Mouse (Mus musculus): ENCODE results near the gene Aqp3. TPM values are rescaled to one million over a fixed set of nuclear protein-coding genes. Genes with fewer than 3 reads are reported as not detected.

The Aqp3 gene
- polyA plus RNA-seq, 1 experiment from 2014 or later, result 1.6 TPM

- no peak for DNase-seq (ENCODE audit: low spot score, missing footprints)
- 73% methylated on average over 6 of the region's 6 CpGs for WGBS
Observed at GRCm38 (mm10) chr4:41078726-41079125, 19.3 kb downstream of the Aqp3 start.

GRCm38 (mm10) chr4:41074461-41074860, 23.5 kb downstream of the Aqp3 start:
- no peak overlapping the region for H3K4me2 ChIP-seq
- H3K27ac ChIP-seq (ENCODE audit: low read depth, low read length), result no peak overlapping the region
- ATAC-seq (ENCODE audit: low FRiP score) (no peak), DNase-seq (ENCODE audit: low spot score, missing footprints) (no peak)
- no peaks in the 10 kb centered on the region for H3K27me3 ChIP-seq (ENCODE audit: control insufficient read depth, insufficient read depth, low read length)
- H3K4me1 ChIP-seq (ENCODE audit: control insufficient read depth, insufficient read depth, low read length), result no peaks in the 10 kb centered on the region
- H3K36me3 ChIP-seq (ENCODE audit: control insufficient read depth, insufficient read depth, low read length), result no peaks in the 10 kb centered on the region
- no peak overlapping the region for H3K9ac ChIP-seq (ENCODE audit: low read length)
- no peak overlapping the region for H3K4me3 ChIP-seq (ENCODE audit: low read depth, low read length)
- H3K9me3 ChIP-seq (ENCODE audit: control insufficient read depth, low read length), result no peaks in the 10 kb centered on the region
- WGBS, result 84% methylated on average over 6 of the region's 6 CpGs

More at GRCm38 (mm10) chr4:41078726-41079125, 19.3 kb downstream of the Aqp3 start:
- Histone ChIP-seq H3K4me1 (ENCODE audit: control insufficient read depth, insufficient read depth, low read length) (no peaks in the 10 kb centered on the region), H3K9me3 (ENCODE audit: control insufficient read depth, low read length) (no peaks in the 10 kb centered on the region), H3K9ac (ENCODE audit: low read length) (no peak overlapping the region), H3K36me3 (ENCODE audit: control insufficient read depth, insufficient read depth, low read length) (no peaks in the 10 kb centered on the region), H3K4me2 (no peak overlapping the region), H3K27me3 (ENCODE audit: control insufficient read depth, insufficient read depth, low read length) (no peaks in the 10 kb centered on the region), H3K4me3 (ENCODE audit: low read depth, low read length) (no peak overlapping the region), H3K27ac (ENCODE audit: low read depth, low read length) (no peak overlapping the region)
- ATAC-seq (ENCODE audit: low FRiP score), result no peak

- no peak overlapping the region for H3K4me2 ChIP-seq
- H3K36me3 ChIP-seq (ENCODE audit: control insufficient read depth, insufficient read depth, low read length), result no peaks in the 10 kb centered on the region
- H3K9ac ChIP-seq (ENCODE audit: low read length), result no peak overlapping the region
- H3K27me3 ChIP-seq (ENCODE audit: control insufficient read depth, insufficient read depth, low read length), result no peaks in the 10 kb centered on the region
- no peak overlapping the region for H3K27ac ChIP-seq (ENCODE audit: low read depth, low read length)
- 85% methylated on average over 12 of the region's 12 CpGs for WGBS
- no peak overlapping the region for H3K4me3 ChIP-seq (ENCODE audit: low read depth, low read length)
- no peaks in the 10 kb centered on the region for H3K4me1 ChIP-seq (ENCODE audit: control insufficient read depth, insufficient read depth, low read length)
- DNase-seq (ENCODE audit: low spot score, missing footprints) (no peak), ATAC-seq (ENCODE audit: low FRiP score) (no peak)
- no peaks in the 10 kb centered on the region for H3K9me3 ChIP-seq (ENCODE audit: control insufficient read depth, low read length)
Observed at GRCm38 (mm10) chr4:41073008-41073817, 24.8 kb downstream of the Aqp3 start.

- DNase-seq (ENCODE audit: low spot score, missing footprints), result no peak
Observed at GRCm38 (mm10) chr4:41071500-41072429, 26.2 kb downstream of the Aqp3 start.

GRCm38 (mm10) chr4:41065196-41065595, 32.8 kb downstream of the Aqp3 start:
- no peaks in the 10 kb centered on the region for H3K9me3 ChIP-seq (ENCODE audit: control insufficient read depth, low read length)

More at GRCm38 (mm10) chr4:41071500-41072429, 26.2 kb downstream of the Aqp3 start:
- Histone ChIP-seq H3K36me3 (ENCODE audit: control insufficient read depth, insufficient read depth, low read length) (no peaks in the 10 kb centered on the region), H3K27ac (ENCODE audit: low read depth, low read length) (no peak overlapping the region), H3K4me1 (ENCODE audit: control insufficient read depth, insufficient read depth, low read length) (no peaks in the 10 kb centered on the region), H3K9ac (ENCODE audit: low read length) (no peak overlapping the region), H3K4me3 (ENCODE audit: low read depth, low read length) (no peak overlapping the region), H3K9me3 (ENCODE audit: control insufficient read depth, low read length) (no peaks in the 10 kb centered on the region), H3K4me2 (no peak overlapping the region), H3K27me3 (ENCODE audit: control insufficient read depth, insufficient read depth, low read length) (no peaks in the 10 kb centered on the region)
- WGBS, result 87% methylated on average over 14 of the region's 14 CpGs
- no peak for ATAC-seq (ENCODE audit: low FRiP score)

GRCm38 (mm10) chr4:41063894-41064673, 33.9 kb downstream of the Aqp3 start:
- 23% methylated on average over 16 of the region's 16 CpGs for WGBS
- Histone ChIP-seq H3K9ac (ENCODE audit: low read length) (no peak overlapping the region), H3K4me3 (ENCODE audit: low read depth, low read length) (no peak overlapping the region), H3K27ac (ENCODE audit: low read depth, low read length) (no peak overlapping the region), H3K27me3 (ENCODE audit: control insufficient read depth, insufficient read depth, low read length) (no peaks in the 10 kb centered on the region), H3K36me3 (ENCODE audit: control insufficient read depth, insufficient read depth, low read length) (no peaks in the 10 kb centered on the region), H3K9me3 (ENCODE audit: control insufficient read depth, low read length) (no peaks in the 10 kb centered on the region), H3K4me2 (no peak overlapping the region), H3K4me1 (ENCODE audit: control insufficient read depth, insufficient read depth, low read length) (no peaks in the 10 kb centered on the region)
- no peak for ATAC-seq (ENCODE audit: low FRiP score)
- no peak for DNase-seq (ENCODE audit: low spot score, missing footprints)

More at GRCm38 (mm10) chr4:41065196-41065595, 32.8 kb downstream of the Aqp3 start:
- Histone ChIP-seq H3K4me3 (ENCODE audit: low read depth, low read length) (no peak overlapping the region), H3K36me3 (ENCODE audit: control insufficient read depth, insufficient read depth, low read length) (no peaks in the 10 kb centered on the region), H3K9ac (ENCODE audit: low read length) (no peak overlapping the region), H3K4me1 (ENCODE audit: control insufficient read depth, insufficient read depth, low read length) (no peaks in the 10 kb centered on the region), H3K4me2 (no peak overlapping the region), H3K27ac (ENCODE audit: low read depth, low read length) (no peak overlapping the region), H3K27me3 (ENCODE audit: control insufficient read depth, insufficient read depth, low read length) (no peaks in the 10 kb centered on the region)
- DNase-seq (ENCODE audit: low spot score, missing footprints), result no peak
- no peak for ATAC-seq (ENCODE audit: low FRiP score)
- WGBS, result 86% methylated on average over 4 of the region's 4 CpGs

GRCm38 (mm10) chr4:41063351-41063750, 34.6 kb downstream of the Aqp3 start:
- H3K9ac ChIP-seq (ENCODE audit: low read length), result no peak overlapping the region
- H3K4me3 ChIP-seq (ENCODE audit: low read depth, low read length), result no peak overlapping the region
- ATAC-seq (ENCODE audit: low FRiP score) (no peak), DNase-seq (ENCODE audit: low spot score, missing footprints) (no peak)
- H3K4me2 ChIP-seq, result no peak overlapping the region
- H3K27me3 ChIP-seq (ENCODE audit: control insufficient read depth, insufficient read depth, low read length), result no peaks in the 10 kb centered on the region
- H3K27ac ChIP-seq (ENCODE audit: low read depth, low read length), result no peak overlapping the region
- H3K4me1 ChIP-seq (ENCODE audit: control insufficient read depth, insufficient read depth, low read length), result no peaks in the 10 kb centered on the region
- no peaks in the 10 kb centered on the region for H3K9me3 ChIP-seq (ENCODE audit: control insufficient read depth, low read length)
- H3K36me3 ChIP-seq (ENCODE audit: control insufficient read depth, insufficient read depth, low read length), result no peaks in the 10 kb centered on the region
- 65% methylated on average over 3 of the region's 3 CpGs for WGBS

GRCm38 (mm10) chr4:41057361-41057760, 40.6 kb downstream of the Aqp3 start:
- H3K9ac ChIP-seq (ENCODE audit: low read length), result no peak overlapping the region
- H3K36me3 ChIP-seq (ENCODE audit: control insufficient read depth, insufficient read depth, low read length), result no peaks in the 10 kb centered on the region
- no peak overlapping the region for H3K4me3 ChIP-seq (ENCODE audit: low read depth, low read length)
- no peak for DNase-seq (ENCODE audit: low spot score, missing footprints)
- no peaks in the 10 kb centered on the region for H3K4me1 ChIP-seq (ENCODE audit: control insufficient read depth, insufficient read depth, low read length)
- no peaks in the 10 kb centered on the region for H3K9me3 ChIP-seq (ENCODE audit: control insufficient read depth, low read length)
- WGBS, result 72% methylated on average over 6 of the region's 9 CpGs
- no peak overlapping the region for H3K4me2 ChIP-seq
- H3K27ac ChIP-seq (ENCODE audit: low read depth, low read length), result no peak overlapping the region
- H3K27me3 ChIP-seq (ENCODE audit: control insufficient read depth, insufficient read depth, low read length), result no peaks in the 10 kb centered on the region
- ATAC-seq (ENCODE audit: low FRiP score), result no peak
